Mouse (Mus musculus): ENCODE data around the gene Marveld2.

DNA sequence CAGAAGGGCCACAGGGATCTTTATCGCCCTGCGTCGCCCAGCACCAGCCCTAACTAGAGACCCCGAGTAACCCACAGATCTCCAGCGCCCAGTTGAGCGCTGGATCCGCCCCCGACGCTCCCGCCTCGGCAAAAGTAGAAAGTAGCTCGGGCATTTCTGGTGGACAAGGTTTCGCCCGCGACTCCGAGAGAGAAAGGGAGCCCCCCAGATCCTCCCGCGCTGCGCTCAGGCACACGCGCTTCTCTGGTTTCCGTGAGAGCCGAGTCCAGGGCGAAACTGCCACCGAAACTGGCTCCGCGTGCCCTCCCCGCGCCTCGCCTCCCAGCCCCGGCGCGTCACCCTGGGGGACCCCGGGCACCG, 64.8 kb downstream of the Marveld2 start:
- TF ChIP-seq CTCF (conservative IDR thresholded peaks at IDR 0.05; ENCODE audit: insufficient read depth, insufficient read length, low read depth, low read length) (no peak), POLR2A (IDR thresholded peaks at IDR 0.05; ENCODE audit: low read depth, low read length) (no peak)
